Mouse (Mus musculus) kidney, embryonic 14.5 days (tissue): ENCODE results near the gene Zcchc7. TPM values are rescaled to one million over a fixed set of nuclear protein-coding genes. Genes with fewer than 3 reads are reported as not detected.

ENCODE experiments used
- ATAC-seq: fragments of 200-750 bp; cut with Nextera tagmentation; 2 replicates; pipeline ENCODE4 v1.8.0; 2017; ENCODE audit warnings: moderate number of reproducible peaks, mild to moderate bottlenecking, moderate TSS enrichment, moderate library complexity; ENCODE audit not compliant: low FRiP score, low TSS enrichment
- H3K27ac ChIP-seq: fragments of 300-500 bp; sonication (generic); 2 replicates; pipeline ENCODE4 v1.5.1; 2014; ENCODE audit warnings: low read depth, mild to moderate bottlenecking, low read length, moderate library complexity, mixed read lengths
- H3K27me3 ChIP-seq: fragments of 300-500 bp; sonication (generic); 2 replicates; pipeline ENCODE4 v1.6.1; 2014; ENCODE audit warnings: mild to moderate bottlenecking, low read length; ENCODE audit not compliant: control insufficient read depth, insufficient read depth
- H3K36me3 ChIP-seq: fragments of 300-500 bp; sonication (generic); 2 replicates; pipeline ENCODE4 v1.6.1; 2014; ENCODE audit warnings: low read length, mixed read lengths; ENCODE audit not compliant: control insufficient read depth, insufficient read depth
- H3K4me1 ChIP-seq: fragments of 300-500 bp; sonication (generic); 2 replicates; pipeline ENCODE4 v1.6.1; 2014; ENCODE audit warnings: low read length, mixed read lengths; ENCODE audit not compliant: control insufficient read depth, insufficient read depth
- H3K4me2 ChIP-seq: fragments of 300-500 bp; sonication (generic); replicated peaks from 2 replicates; pipeline ENCODE4 v1.6.1; 2014; ENCODE audit warnings: low read depth, mild to moderate bottlenecking, low read length
- H3K4me3 ChIP-seq: fragments of 300-500 bp; sonication (generic); 2 replicates; pipeline ENCODE4 v1.5.1; 2014; ENCODE audit warnings: mild to moderate bottlenecking, low read length
- H3K9ac ChIP-seq: fragments of 300-500 bp; sonication (generic); 2 replicates; pipeline ENCODE4 v1.6.1; 2014; ENCODE audit warnings: low read depth, mild to moderate bottlenecking, low read length, moderate library complexity
- H3K9me3 ChIP-seq: fragments of 300-500 bp; sonication (generic); 2 replicates; pipeline ENCODE4 v1.6.1; 2016; ENCODE audit warnings: low read length; ENCODE audit not compliant: control insufficient read depth
- WGBS: fragments of 180-500 bp; shearing (Covaris S2); extraction: QIAGEN DNeasy Blood & Tissue Kit; methylation state at CpG from one replicate; pipeline ENCODE4 v1.1.7; 2014; 5-methylcytosine and 5-hydroxymethylcytosine counted together
- polyA plus RNA-seq: library from polyadenylated mRNA; unstranded; fragments of >200 nt; fragmentation: Nextera tagmentation; extraction: Ambion mirVana; gene quantifications from 2 replicates; pipeline ENCODE4 v1.2.1, GENCODE M21; 2014

The Zcchc7 gene
- polyA plus RNA-seq, 1 experiment from 2014 or later, result 37.9 TPM

DNA sequence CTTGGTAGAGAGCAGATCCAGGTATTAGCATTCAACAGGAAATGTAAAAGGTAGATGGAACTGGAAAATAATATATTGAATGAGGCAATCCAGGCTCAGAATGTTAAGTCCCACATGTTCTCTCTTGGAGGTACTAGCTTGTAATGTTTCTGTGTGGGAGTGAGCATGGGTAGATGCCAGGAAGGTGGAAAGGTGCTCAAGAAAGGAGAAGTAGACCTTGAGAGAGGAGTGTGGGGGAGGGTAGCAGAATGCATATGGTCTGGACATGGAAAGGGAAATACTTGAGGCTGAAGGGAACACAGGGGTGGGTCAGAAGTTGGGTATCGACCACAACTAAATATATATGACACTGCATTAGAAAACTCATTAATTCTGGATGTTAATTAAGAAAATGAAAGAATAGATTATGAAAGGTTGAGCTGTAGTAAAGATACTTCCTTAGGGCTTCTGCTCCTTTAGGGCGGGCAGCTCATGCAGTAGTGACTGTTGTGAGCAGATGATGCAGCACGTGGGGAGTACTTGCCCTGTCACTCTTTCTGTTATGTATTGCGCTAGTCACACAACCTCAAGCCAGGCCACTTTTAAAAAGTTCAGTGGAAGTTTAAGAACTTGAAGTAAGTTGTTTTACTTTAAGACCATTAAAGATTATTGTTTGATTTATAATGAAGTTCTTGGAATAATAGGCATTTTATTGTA, 24.9 kb downstream of the Zcchc7 start:
- H3K27me3 ChIP-seq, result no peaks in the 10 kb centered on the region
- no peak overlapping the region for H3K4me2 ChIP-seq
- no peak overlapping the region for H3K9ac ChIP-seq
- peaks cover 6% of the 10 kb centered on the region; the same call in 1 of the 2 replicates for H3K4me1 ChIP-seq
- no peak overlapping the region for H3K4me3 ChIP-seq
- no peak for ATAC-seq
- no peaks in the 10 kb centered on the region for H3K36me3 ChIP-seq
- no peak overlapping the region for H3K27ac ChIP-seq
- no peaks in the 10 kb centered on the region for H3K9me3 ChIP-seq
- WGBS, result 64% methylated on average over 4 of the region's 4 CpGs

DNA sequence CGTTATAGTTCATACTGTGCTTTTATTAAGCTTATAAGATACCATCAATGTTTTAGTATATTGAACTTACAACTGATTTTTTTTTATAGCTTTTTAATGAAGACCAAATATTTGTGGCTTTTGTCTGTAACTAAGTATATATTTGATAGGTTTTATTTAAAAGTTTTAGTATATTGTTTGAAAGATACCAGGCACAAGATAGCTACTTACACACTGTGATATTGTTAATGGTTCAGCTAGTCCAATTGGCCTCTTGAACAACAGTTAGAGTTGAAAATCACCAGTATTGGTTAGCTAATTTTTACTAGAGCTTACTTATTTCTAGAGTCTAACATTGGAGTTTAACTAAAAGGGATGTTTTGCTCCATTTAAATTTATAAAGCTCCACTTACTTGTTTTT, 25.8 kb downstream of the Zcchc7 start:
- Histone ChIP-seq H3K9ac (no peak overlapping the region), H3K4me2 (no peak overlapping the region), H3K4me3 (no peak overlapping the region), H3K27me3 (no peaks in the 10 kb centered on the region), H3K27ac (no peak overlapping the region), H3K9me3 (no peaks in the 10 kb centered on the region), H3K4me1 (peaks cover 6% of the 10 kb centered on the region; the same call in 1 of the 2 replicates), H3K36me3 (no peaks in the 10 kb centered on the region)
- WGBS, result 72% methylated on average over 1 of the region's 1 CpGs
- ATAC-seq, result no peak

DNA sequence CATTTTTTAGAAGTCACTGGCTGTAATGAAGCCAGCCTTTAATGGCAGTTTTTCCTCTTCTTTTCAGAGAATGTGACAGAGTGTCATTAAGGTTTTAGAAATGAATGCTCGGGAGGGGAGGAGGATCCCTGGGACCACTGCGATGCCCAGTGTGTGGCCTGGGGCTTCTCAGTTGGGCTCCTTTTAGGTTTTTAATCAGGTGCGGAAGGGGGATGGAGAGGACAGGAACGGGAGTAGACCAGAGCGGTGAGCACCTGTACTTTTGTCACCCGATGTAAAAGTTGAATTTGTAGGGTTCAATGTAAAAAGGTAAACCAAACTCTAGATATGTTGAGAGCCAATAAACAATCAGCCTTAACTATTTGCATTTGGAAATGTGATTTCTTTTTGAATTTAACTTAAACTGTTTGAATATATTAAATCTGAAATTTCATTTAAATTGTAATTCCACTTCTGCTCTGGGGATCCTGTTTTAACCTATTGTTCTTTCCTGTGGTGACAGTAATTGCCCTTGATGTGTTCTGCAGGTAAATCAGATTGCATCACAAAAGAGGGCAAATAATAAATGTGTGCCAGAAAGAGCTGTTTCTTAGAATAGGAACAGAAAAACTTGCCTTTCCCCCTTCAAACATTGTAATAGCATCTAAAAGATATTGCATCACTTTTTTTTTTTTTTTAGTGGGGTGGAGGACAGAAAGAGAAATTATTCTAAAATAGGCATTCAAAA, 28.1 kb downstream of the Zcchc7 start:
- ATAC-seq, result no peak
- Histone ChIP-seq H3K9ac (no peak overlapping the region), H3K4me2 (no peak overlapping the region), H3K27me3 (no peaks in the 10 kb centered on the region), H3K36me3 (no peaks in the 10 kb centered on the region), H3K4me3 (no peak overlapping the region), H3K9me3 (no peaks in the 10 kb centered on the region), H3K4me1 (peaks cover 6% of the 10 kb centered on the region; the same call in 1 of the 2 replicates), H3K27ac (no peak overlapping the region)
- 41% methylated on average over 6 of the region's 6 CpGs for WGBS

- Histone ChIP-seq H3K4me3 (no peak overlapping the region), H3K4me1 (no peaks in the 10 kb centered on the region), H3K9me3 (no peaks in the 10 kb centered on the region), H3K4me2 (no peak overlapping the region), H3K36me3 (no peaks in the 10 kb centered on the region), H3K27ac (no peak overlapping the region), H3K9ac (no peak overlapping the region), H3K27me3 (no peaks in the 10 kb centered on the region)
- WGBS, result 83% methylated on average over 1 of the region's 1 CpGs
- ATAC-seq, result no peak
Observed at GRCm38 (mm10) chr4:44812855-44813254, 57.2 kb downstream of the Zcchc7 start.

DNA sequence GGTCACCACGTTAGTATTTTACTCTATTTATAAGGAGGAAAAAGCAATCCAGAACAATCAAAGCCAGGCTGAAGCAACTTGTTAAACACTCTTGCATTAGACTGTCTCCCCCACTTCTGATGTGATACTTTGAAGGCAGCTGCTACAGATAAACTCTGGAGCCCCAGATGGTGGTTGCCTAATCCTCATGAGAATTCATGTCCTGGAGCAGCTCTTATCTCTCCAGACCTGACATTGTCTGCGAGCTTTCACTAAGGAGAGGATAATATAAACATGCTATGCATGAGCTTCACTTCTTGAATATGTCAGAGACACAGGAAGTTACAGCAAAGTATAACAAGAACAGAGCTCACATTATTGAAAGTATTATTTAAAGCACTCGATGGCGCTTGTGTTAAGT, 58.1 kb downstream of the Zcchc7 start:
- no peak for ATAC-seq
- no peaks in the 10 kb centered on the region for H3K36me3 ChIP-seq
- H3K27ac ChIP-seq, result no peak overlapping the region
- no peaks in the 10 kb centered on the region for H3K9me3 ChIP-seq
- H3K4me3 ChIP-seq, result no peak overlapping the region
- no peaks in the 10 kb centered on the region for H3K4me1 ChIP-seq
- WGBS, result 80% methylated on average over 4 of the region's 4 CpGs
- H3K4me2 ChIP-seq, result no peak overlapping the region
- no peaks in the 10 kb centered on the region for H3K27me3 ChIP-seq
- no peak overlapping the region for H3K9ac ChIP-seq

DNA sequence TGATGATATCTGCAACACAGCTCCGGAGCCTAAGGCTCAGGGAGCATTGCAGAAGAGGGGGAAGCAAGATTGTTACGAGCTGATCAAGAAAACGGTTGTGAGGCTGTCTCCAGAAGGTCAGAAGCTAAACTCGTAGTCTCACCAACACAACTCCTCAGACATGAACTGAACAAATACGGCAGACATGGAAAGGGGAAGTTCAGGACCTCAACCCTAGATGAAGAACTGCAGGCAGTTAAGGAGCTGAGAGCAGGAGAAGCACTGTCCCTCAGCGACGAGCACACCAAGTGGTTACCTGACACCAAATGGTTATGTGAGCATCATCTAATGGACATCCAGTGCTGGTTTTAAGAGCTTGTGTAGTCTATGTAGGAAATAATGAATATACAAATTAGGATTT, 60.9 kb downstream of the Zcchc7 start:
- no peak overlapping the region for H3K4me2 ChIP-seq
- WGBS, result 58% methylated on average over 7 of the region's 7 CpGs
- ATAC-seq, result no peak
- no peaks in the 10 kb centered on the region for H3K27me3 ChIP-seq
- H3K4me3 ChIP-seq, result no peak overlapping the region
- H3K36me3 ChIP-seq, result no peaks in the 10 kb centered on the region
- no peaks in the 10 kb centered on the region for H3K9me3 ChIP-seq
- no peak overlapping the region for H3K27ac ChIP-seq
- H3K9ac ChIP-seq, result no peak overlapping the region
- H3K4me1 ChIP-seq, result no peaks in the 10 kb centered on the region

DNA sequence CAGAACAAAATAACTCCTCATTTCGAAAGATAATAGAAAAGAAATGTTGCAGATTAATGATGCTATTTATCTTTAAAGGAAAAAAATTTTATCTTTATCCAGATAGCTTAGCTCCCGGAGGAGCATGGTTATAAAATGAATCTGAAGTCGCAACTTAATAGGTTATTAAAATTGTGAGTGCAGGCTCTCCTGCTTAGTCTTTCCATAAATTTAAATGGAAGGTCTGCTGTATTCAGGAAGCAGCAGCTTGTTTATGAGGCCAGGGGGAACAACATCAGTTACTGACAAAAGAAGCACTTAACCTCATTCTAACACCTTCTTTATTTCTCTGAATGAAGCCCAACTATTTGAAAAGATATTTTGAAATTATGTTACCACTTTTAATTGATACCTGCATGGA, 74.9 kb downstream of the Zcchc7 start:
- no peak for ATAC-seq
- Histone ChIP-seq H3K9me3 (no peaks in the 10 kb centered on the region), H3K36me3 (no peaks in the 10 kb centered on the region), H3K27me3 (no peaks in the 10 kb centered on the region), H3K27ac (no peak overlapping the region), H3K4me1 (no peaks in the 10 kb centered on the region), H3K4me2 (no peak overlapping the region), H3K9ac (no peak overlapping the region), H3K4me3 (no peak overlapping the region)
- whole genome bisulfite sequencing, result 68% methylated on average over 3 of the region's 3 CpGs

DNA sequence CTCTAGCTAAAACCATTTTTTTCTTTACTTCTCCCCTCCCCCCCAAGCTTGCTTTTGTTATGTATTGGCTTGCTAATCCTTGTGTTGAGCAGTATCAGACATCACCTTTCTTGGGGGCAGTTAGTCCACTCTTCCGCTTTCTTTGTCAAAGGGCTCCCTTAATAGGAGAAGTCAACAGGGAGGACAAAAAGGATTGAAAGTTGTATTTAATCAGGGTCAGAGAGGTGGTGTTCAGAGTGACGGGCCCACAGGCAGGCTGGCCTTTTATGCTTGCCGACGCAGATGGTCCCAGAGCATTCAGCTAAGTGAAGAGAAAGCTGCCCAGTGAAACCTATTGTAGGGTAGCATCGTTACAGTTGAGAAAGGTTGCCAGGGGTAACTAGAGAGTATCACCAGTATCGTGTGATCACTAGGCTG, 96.2 kb downstream of the Zcchc7 start:
- Histone ChIP-seq H3K27ac (no peak overlapping the region), H3K4me3 (no peak overlapping the region), H3K4me1 (no peaks in the 10 kb centered on the region), H3K36me3 (no peaks in the 10 kb centered on the region), H3K27me3 (no peaks in the 10 kb centered on the region), H3K4me2 (no peak overlapping the region), H3K9me3 (no peaks in the 10 kb centered on the region), H3K9ac (no peak overlapping the region)
- 29% methylated on average over 6 of the region's 6 CpGs for WGBS
- ATAC-seq, result no peak

DNA sequence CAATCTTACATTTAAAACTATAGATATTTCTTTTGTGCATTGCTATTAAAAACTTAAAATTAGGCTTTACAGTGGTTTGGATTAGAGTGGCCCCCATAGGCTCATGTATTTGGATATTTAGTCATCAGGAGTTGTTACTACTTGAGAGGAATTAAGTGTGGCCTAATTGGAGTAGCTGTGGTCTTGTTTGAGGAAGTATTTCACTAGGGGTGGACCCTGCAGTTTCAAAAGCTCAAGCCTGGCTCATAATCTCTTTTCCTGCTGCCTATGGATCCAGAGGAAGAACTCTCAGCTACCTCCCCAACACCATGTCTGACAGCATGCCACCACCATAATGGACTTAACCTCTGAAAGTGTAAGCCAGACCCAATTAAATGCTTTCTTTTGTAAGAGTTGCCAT, 115.9 kb downstream of the Zcchc7 start:
- Histone ChIP-seq H3K4me1 (no peaks in the 10 kb centered on the region), H3K4me2 (no peak overlapping the region), H3K36me3 (no peaks in the 10 kb centered on the region), H3K9me3 (no peaks in the 10 kb centered on the region), H3K9ac (no peak overlapping the region), H3K4me3 (no peak overlapping the region), H3K27me3 (no peaks in the 10 kb centered on the region), H3K27ac (no peak overlapping the region)
- ATAC-seq, result no peak
